ENCODE assay signal across 1 mouse cellular context in genomic region chr11:101188166-101188805, GRCm38 (mm10).
TF ChIP-seq lines count a peak whose summit lies in the region.

No protein-coding gene starts in this region.

TF ChIP-seq in CH12.LX, 34 proteins besides CTCF, POLR2A, EP300 and RAD21:
- TF ChIP-seq MYC (IDR thresholded peaks at IDR 0.05; ENCODE audit: low read depth, low read length) = no peak
- TF ChIP-seq JUN (IDR thresholded peaks at IDR 0.05; ENCODE audit: insufficient read depth, low read depth, low read length) = no peak
- TF ChIP-seq ZNF384 (IDR thresholded peaks at IDR 0.05; ENCODE audit: low read depth, low read length) = no peak
- no peak for TF ChIP-seq SIN3A (IDR thresholded peaks at IDR 0.05; ENCODE audit: low read length)
- no peak for TF ChIP-seq ELF1 (IDR thresholded peaks at IDR 0.05; ENCODE audit: low read depth, low read length)
- no peak for TF ChIP-seq USF1 (IDR thresholded peaks at IDR 0.05; ENCODE audit: low read depth, low read length)
- TF ChIP-seq SMC3 (IDR thresholded peaks at IDR 0.05; ENCODE audit: low read depth, low read length) = no peak
- TF ChIP-seq HCFC1 (IDR thresholded peaks at IDR 0.05; ENCODE audit: low read depth, low read length) = no peak
- no peak for TF ChIP-seq MAZ (IDR thresholded peaks at IDR 0.05; ENCODE audit: low read depth, low read length)
- no peak for TF ChIP-seq TCF12 (IDR thresholded peaks at IDR 0.05; ENCODE audit: low read depth, low read length)
- TF ChIP-seq JUND (conservative IDR thresholded peaks at IDR 0.05; ENCODE audit: low read depth, low read length) = no peak
- no peak for TF ChIP-seq TBP (conservative IDR thresholded peaks at IDR 0.05; ENCODE audit: low read depth, low read length)
- TF ChIP-seq CHD2 (IDR thresholded peaks at IDR 0.05; ENCODE audit: low read length) = no peak
- no peak for TF ChIP-seq ZC3H11A (IDR thresholded peaks at IDR 0.05; ENCODE audit: low read depth, low read length)
- no peak for TF ChIP-seq MEF2A (IDR thresholded peaks at IDR 0.05; ENCODE audit: borderline replicate concordance, low read depth, low read length)
- no peak for TF ChIP-seq POLR2AphosphoS2 (IDR thresholded peaks at IDR 0.05; ENCODE audit: low read depth, low read length)
- TF ChIP-seq CHD1 (IDR thresholded peaks at IDR 0.05; ENCODE audit: low read depth, low read length) = no peak
